Mouse (Mus musculus): ENCODE data around the gene Mpp3.
A peak's percentile ranks its signal among the peaks of the same experiment; 100 is the strongest.

Gene Mpp3

GRCm38 (mm10) chr11:102039487-102040137, 11.4 kb upstream of the Mpp3 start:
- peak; percentile 4 for DNase-seq (ENCODE audit: low spot score)

GRCm38 (mm10) chr11:102037789-102038188, 9.5 kb upstream of the Mpp3 start:
- DNase-seq (ENCODE audit: low spot score) = no peak

- no peak for DNase-seq (ENCODE audit: low spot score)
Measured at GRCm38 (mm10) chr11:102036336-102036735, 8.1 kb upstream of the Mpp3 start.

- no peak for DNase-seq (ENCODE audit: low spot score)
Measured at GRCm38 (mm10) chr11:102035456-102035960, 7.2 kb upstream of the Mpp3 start.

GRCm38 (mm10) chr11:102034887-102035286, 6.6 kb upstream of the Mpp3 start:
- DNase-seq (ENCODE audit: low spot score) = no peak

- no peak for DNase-seq (ENCODE audit: low spot score)
Measured at GRCm38 (mm10) chr11:102033055-102033591, 4.9 kb upstream of the Mpp3 start.

GRCm38 (mm10) chr11:102031149-102031548, 2.9 kb upstream of the Mpp3 start:
- DNase-seq (ENCODE audit: low spot score) = no peak

- DNase-seq (ENCODE audit: low spot score) = no peak
Measured at GRCm38 (mm10) chr11:102029966-102030365, 1.7 kb upstream of the Mpp3 start.

GRCm38 (mm10) chr11:102029304-102029703, 1.0 kb upstream of the Mpp3 start:
- no peak for DNase-seq (ENCODE audit: low spot score)

GRCm38 (mm10) chr11:102027361-102028017, 772 bp downstream of the Mpp3 start:
- peak; percentile 53 for DNase-seq (ENCODE audit: low spot score)

GRCm38 (mm10) chr11:102026694-102027360, 1.4 kb downstream of the Mpp3 start:
- peak; percentile 87 for DNase-seq (ENCODE audit: low spot score)

GRCm38 (mm10) chr11:102025991-102026660, 2.1 kb downstream of the Mpp3 start:
- peak; percentile 54 for DNase-seq (ENCODE audit: low spot score)

- no peak for DNase-seq (ENCODE audit: low spot score)
Measured at GRCm38 (mm10) chr11:102025354-102025753, 2.9 kb downstream of the Mpp3 start.

- no peak for DNase-seq (ENCODE audit: low spot score)
Measured at GRCm38 (mm10) chr11:102024875-102025274, 3.4 kb downstream of the Mpp3 start.

GRCm38 (mm10) chr11:102024084-102024758, 4.0 kb downstream of the Mpp3 start:
- no peak for DNase-seq (ENCODE audit: low spot score)

GRCm38 (mm10) chr11:102023406-102023805, 4.9 kb downstream of the Mpp3 start:
- no peak for DNase-seq (ENCODE audit: low spot score)

GRCm38 (mm10) chr11:102021196-102021595, 7.1 kb downstream of the Mpp3 start:
- DNase-seq (ENCODE audit: low spot score) = no peak

GRCm38 (mm10) chr11:102019736-102020135, 8.5 kb downstream of the Mpp3 start:
- DNase-seq (ENCODE audit: low spot score) = no peak

- no peak for DNase-seq (ENCODE audit: low spot score)
Measured at GRCm38 (mm10) chr11:102016136-102016535, 12.1 kb downstream of the Mpp3 start.

- DNase-seq (ENCODE audit: low spot score) = no peak
Measured at GRCm38 (mm10) chr11:102015472-102015871, 12.8 kb downstream of the Mpp3 start.

GRCm38 (mm10) chr11:102013201-102013600, 15.1 kb downstream of the Mpp3 start:
- DNase-seq (ENCODE audit: low spot score) = no peak

- no peak for DNase-seq (ENCODE audit: low spot score)
Measured at GRCm38 (mm10) chr11:102011510-102011909, 16.8 kb downstream of the Mpp3 start.

Data from embryo, embryonic 10.5 days (tissue).